Mouse (Mus musculus): ENCODE results near the gene Sh3pxd2b.

Gene Sh3pxd2b

GRCm38 (mm10) chr11:32340476-32341473, 6.8 kb upstream of the Sh3pxd2b start:
- DNase-seq (ENCODE audit: low read depth), result peak; percentile 66

GRCm38 (mm10) chr11:32342770-32343191, 4.8 kb upstream of the Sh3pxd2b start:
- DNase-seq (ENCODE audit: low read depth), result peak; percentile 71

GRCm38 (mm10) chr11:32343350-32343749, 4.3 kb upstream of the Sh3pxd2b start:
- no peak for DNase-seq (ENCODE audit: low read depth)

GRCm38 (mm10) chr11:32345504-32346297, 1.9 kb upstream of the Sh3pxd2b start:
- no peak for DNase-seq (ENCODE audit: low read depth)

GRCm38 (mm10) chr11:32347264-32347606, 385 bp upstream of the Sh3pxd2b start:
- DNase-seq (ENCODE audit: low read depth), result no peak

- DNase-seq (ENCODE audit: low read depth), result no peak
Observed at GRCm38 (mm10) chr11:32348433-32349283, 1.0 kb downstream of the Sh3pxd2b start.

- no peak for DNase-seq (ENCODE audit: low read depth)
Observed at GRCm38 (mm10) chr11:32349284-32349953, 1.8 kb downstream of the Sh3pxd2b start.

- DNase-seq (ENCODE audit: low read depth), result no peak
Observed at GRCm38 (mm10) chr11:32352946-32353345, 5.3 kb downstream of the Sh3pxd2b start.

GRCm38 (mm10) chr11:32355377-32355776, 7.8 kb downstream of the Sh3pxd2b start:
- DNase-seq (ENCODE audit: low read depth), result no peak

- DNase-seq (ENCODE audit: low read depth), result no peak
Observed at GRCm38 (mm10) chr11:32357686-32358085, 10.1 kb downstream of the Sh3pxd2b start.

- DNase-seq (ENCODE audit: low read depth), result no peak
Observed at GRCm38 (mm10) chr11:32358399-32358798, 10.8 kb downstream of the Sh3pxd2b start.

GRCm38 (mm10) chr11:32359566-32359965, 11.9 kb downstream of the Sh3pxd2b start:
- no peak for DNase-seq (ENCODE audit: low read depth)

GRCm38 (mm10) chr11:32361774-32362173, 14.2 kb downstream of the Sh3pxd2b start:
- DNase-seq (ENCODE audit: low read depth), result no peak

- no peak for DNase-seq (ENCODE audit: low read depth)
Observed at GRCm38 (mm10) chr11:32363188-32363587, 15.6 kb downstream of the Sh3pxd2b start.

- no peak for DNase-seq (ENCODE audit: low read depth)
Observed at GRCm38 (mm10) chr11:32363610-32364220, 16.1 kb downstream of the Sh3pxd2b start.

- no peak for DNase-seq (ENCODE audit: low read depth)
Observed at GRCm38 (mm10) chr11:32364375-32364774, 16.8 kb downstream of the Sh3pxd2b start.

- DNase-seq (ENCODE audit: low read depth), result no peak
Observed at GRCm38 (mm10) chr11:32365498-32365897, 17.9 kb downstream of the Sh3pxd2b start.

GRCm38 (mm10) chr11:32367056-32367455, 19.4 kb downstream of the Sh3pxd2b start:
- DNase-seq (ENCODE audit: low read depth), result no peak

- no peak for DNase-seq (ENCODE audit: low read depth)
Observed at GRCm38 (mm10) chr11:32368986-32369385, 21.4 kb downstream of the Sh3pxd2b start.

- no peak for DNase-seq (ENCODE audit: low read depth)
Observed at GRCm38 (mm10) chr11:32370881-32371280, 23.3 kb downstream of the Sh3pxd2b start.
